Mouse (Mus musculus): ENCODE results near the gene Ubiad1.

- TF ChIP-seq CTCF (IDR thresholded peaks at IDR 0.05; ENCODE audit: insufficient read depth, low read depth, low read length), result no peak
- no peak for TF ChIP-seq POLR2A (IDR thresholded peaks at IDR 0.05; ENCODE audit: insufficient read depth, low read depth, low read length)
Measured at GRCm38 (mm10) chr4:148462717-148463116, 18.1 kb upstream of the Ubiad1 start.

Data from olfactory bulb, adult 2 months (tissue).